Mouse (Mus musculus) R1 (cell line): Measurements from ENCODE around the gene Acrv1.
"Not testable (repeated sequence)": the region's sequence is repeated elsewhere in the genome, so short reads cannot be mapped to it uniquely, and the experiment has no call there.

Experiments used
- DNase-seq: peaks from one replicate; pipeline ENCODE4 v3.0.0-alpha.2; 2018; ENCODE audit warnings: low read depth, low spot score

Acrv1 gene

GRCm38 (mm10) chr9:36692920-36693319 lies at the start of gene Acrv1:
Gene Acrv1 (plus strand): TSS chr9:36693220.
- DNase-seq = no peak

GRCm38 (mm10) chr9:36643276-36643675 lies 49.7 kb upstream of the Acrv1 start, which contains the start of gene A630095E13Rik:
Gene A630095E13Rik (minus strand): TSS chr9:36643376.
- DNase-seq = not testable (repeated sequence)

- DNase-seq = no peak
These were observed 11.6 kb upstream of the Acrv1 start for GRCm38 (mm10) chr9:36681424-36681823.

GRCm38 (mm10) chr9:36687329-36687728 lies 5.7 kb upstream of the Acrv1 start:
- peak; percentile 44 for DNase-seq

GRCm38 (mm10) chr9:36694276-36694675 lies 1.3 kb downstream of the Acrv1 start:
- DNase-seq = no peak

GRCm38 (mm10) chr9:36705923-36706322 lies 12.9 kb downstream of the Acrv1 start:
- DNase-seq = no peak

GRCm38 (mm10) chr9:36707304-36707703 lies 14.3 kb downstream of the Acrv1 start:
- no peak for DNase-seq

- DNase-seq = peak; percentile 27
These were observed 23.6 kb downstream of the Acrv1 start for GRCm38 (mm10) chr9:36716624-36717023.

- DNase-seq = peak; percentile 97
These were observed 33.4 kb downstream of the Acrv1 start for GRCm38 (mm10) chr9:36726131-36727033.

GRCm38 (mm10) chr9:36727034-36727755 lies 34.2 kb downstream of the Acrv1 start, which contains the start of gene Chek1:
Gene Chek1 (minus strand): TSS chr9:36727065.
- DNase-seq = peak; percentile 28
